Mouse (Mus musculus) E14TG2a.4 (cell line): ENCODE measurements around the gene Tpcn1.

Source experiments
- CTCF ChIP-seq: conservative IDR thresholded peaks from 2 replicates; pipeline ENCODE4 v1.5.1; 2014; ENCODE audit warnings: low read length
- POU5F1 ChIP-seq: IDR thresholded peaks from 2 replicates; pipeline ENCODE4 v1.6.1; 2014; ENCODE audit warnings: low read length, borderline replicate concordance

DNA sequence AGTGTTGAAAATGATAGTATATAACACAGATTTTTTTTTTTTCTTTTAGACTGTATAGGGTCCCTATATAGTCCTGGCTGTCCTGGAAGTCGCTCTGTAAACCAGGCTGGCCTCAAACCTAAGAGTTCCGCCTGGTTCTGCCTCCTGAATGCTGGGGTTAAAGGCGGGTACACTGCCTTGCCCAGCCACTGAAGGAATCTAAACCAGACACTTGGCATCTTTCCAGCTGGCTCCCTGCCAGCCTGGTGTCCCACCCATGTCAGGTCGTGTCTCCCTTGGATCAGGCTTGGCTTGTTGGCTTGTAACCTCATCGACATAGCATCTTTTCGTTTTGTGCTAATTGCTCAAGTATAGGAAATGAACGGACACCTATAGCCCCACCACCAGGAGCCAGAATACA, 40.2 kb upstream of the Tpcn1 start:
- TF ChIP-seq CTCF (no peak), POU5F1 (no peak)
